Mouse (Mus musculus): ENCODE data around the gene Cox17. TPM values are rescaled to one million over a fixed set of nuclear protein-coding genes. Genes with fewer than 3 reads are reported as not detected.

Gene Cox17
- total and polyA plus RNA-seq, 3 experiments, result 221 to 358 (median 295) TPM

DNA sequence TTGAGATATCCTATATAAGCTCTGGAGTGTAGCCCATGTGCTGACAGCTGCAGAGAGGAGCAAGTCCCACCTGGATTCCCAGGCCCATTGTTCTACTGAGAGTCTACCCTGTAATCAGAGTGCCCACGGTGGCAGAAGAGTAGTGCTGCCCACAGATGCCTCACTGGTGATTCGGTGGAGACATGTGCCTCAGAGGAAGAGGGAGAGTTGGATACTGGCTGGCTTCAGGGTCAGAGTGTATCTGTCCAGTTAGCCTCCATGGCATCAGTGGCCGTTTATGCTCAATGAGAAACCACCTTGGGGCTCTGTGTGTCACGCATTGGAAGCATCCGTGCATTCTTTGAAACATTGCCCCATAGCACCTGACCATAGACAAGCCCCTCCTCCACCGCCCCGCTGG is 16.9 kb downstream of the Cox17 start:
- intact Hi-C loops (cut with DNase I), result no loop called here
- Histone ChIP-seq H3K4me1 (ENCODE audit: control insufficient read depth, insufficient read depth, low read length) (peaks cover 6% of the 10 kb centered on the region), H3K27ac (peak overlapping the region; percentile 89), H3K9ac (ENCODE audit: low read depth, low read length) (peak overlapping the region; percentile 77), H3K79me2 (replicated peaks; ENCODE audit: control insufficient read depth, insufficient read depth, low read length) (no peaks in the 10 kb centered on the region), H3K4me3 (peak overlapping the region; percentile 56), H3K27me3 (ENCODE audit: control insufficient read depth, insufficient read depth, low read length) (no peaks in the 10 kb centered on the region), H3K36me3 (ENCODE audit: control insufficient read depth, insufficient read depth, low read length) (no peaks in the 10 kb centered on the region)
- no peak for DNase-seq
- 33% methylated on average over 7 of the region's 7 CpGs for WGBS
- TF ChIP-seq POLR2A (IDR thresholded peaks at IDR 0.05; ENCODE audit: insufficient read depth, low read depth, low read length) (0 out of 2 replicates have a peak, but pooled peaks have one; percentile 14), CTCF (IDR thresholded peaks at IDR 0.05) (no peak), EP300 (IDR thresholded peaks at IDR 0.05; ENCODE audit: insufficient read depth, low read depth, low read length) (no peak)

DNA sequence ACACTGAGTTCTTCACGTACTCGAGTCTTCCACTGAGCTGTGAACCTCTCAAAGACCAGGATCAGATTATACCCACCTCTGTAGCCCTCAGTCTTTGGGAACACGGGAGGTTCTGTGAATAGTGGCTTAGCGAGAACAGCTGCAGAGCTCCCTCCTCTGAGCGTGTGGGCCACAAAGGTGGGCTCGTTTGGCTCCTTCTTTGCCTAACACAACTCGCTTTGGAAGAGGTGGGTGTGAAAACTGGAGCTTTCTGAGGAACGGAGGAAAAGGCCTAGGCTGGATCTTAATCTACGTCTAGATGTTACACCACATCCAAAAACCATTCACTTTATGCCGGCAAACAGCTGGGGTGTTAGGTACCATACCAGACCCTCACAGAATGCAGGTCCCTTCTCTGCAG is 18.6 kb downstream of the Cox17 start:
- no peak for DNase-seq
- 67% methylated on average over 10 of the region's 10 CpGs for WGBS

DNA sequence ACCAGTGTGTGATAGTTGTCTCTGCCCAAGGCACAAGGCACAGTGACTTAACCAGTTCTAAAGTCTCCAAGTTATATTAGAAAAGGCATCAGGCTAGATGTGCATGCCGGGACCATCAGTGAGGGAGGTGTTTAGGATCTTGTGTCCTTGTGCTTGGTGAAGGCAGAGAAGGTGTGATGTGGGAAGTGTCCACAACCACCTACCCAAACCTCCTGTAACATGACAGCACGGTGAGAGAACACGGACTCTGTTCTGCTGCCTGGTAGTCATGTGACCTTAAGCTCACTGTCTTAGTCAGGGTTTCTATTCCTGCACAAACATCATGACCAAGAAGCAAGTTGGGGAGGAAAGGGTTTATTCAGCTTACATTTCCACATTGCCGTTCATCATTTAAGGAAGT is 19.4 kb downstream of the Cox17 start:
- H3K4me1 ChIP-seq (ENCODE audit: control insufficient read depth, insufficient read depth, low read length), result peaks cover 15% of the 10 kb centered on the region
- H3K36me3 ChIP-seq (ENCODE audit: control insufficient read depth, insufficient read depth, low read length), result peaks cover 7% of the 10 kb centered on the region
- WGBS, result 55% methylated on average over 4 of the region's 4 CpGs
- no peaks in the 10 kb centered on the region for H3K27me3 ChIP-seq (ENCODE audit: control insufficient read depth, insufficient read depth, low read length)
- intact Hi-C loops (cut with DNase I), result no loop called here
- H3K9ac ChIP-seq (ENCODE audit: low read depth, low read length), result peak overlapping the region; percentile 6; the same call in 1 of the 2 replicates
- TF ChIP-seq EP300 (IDR thresholded peaks at IDR 0.05; ENCODE audit: insufficient read depth, low read depth, low read length), result no peak
- no peak for TF ChIP-seq CTCF (IDR thresholded peaks at IDR 0.05)
- TF ChIP-seq POLR2A (IDR thresholded peaks at IDR 0.05; ENCODE audit: insufficient read depth, low read depth, low read length), result no peak
- peak overlapping the region; percentile 56 for H3K4me3 ChIP-seq
- DNase-seq, result no peak
- H3K79me2 ChIP-seq (replicated peaks; ENCODE audit: control insufficient read depth, insufficient read depth, low read length), result no peaks in the 10 kb centered on the region
- H3K27ac ChIP-seq, result no peak overlapping the region; the same call in 1 of the 2 replicates

More for the DNA sequence above, 18.6 kb downstream of the Cox17 start:
- H3K36me3 ChIP-seq (ENCODE audit: control insufficient read depth, insufficient read depth, low read length), result peaks cover 7% of the 10 kb centered on the region
- H3K4me1 ChIP-seq (ENCODE audit: control insufficient read depth, insufficient read depth, low read length), result peaks cover 12% of the 10 kb centered on the region
- no peak for TF ChIP-seq POLR2A (IDR thresholded peaks at IDR 0.05; ENCODE audit: insufficient read depth, low read depth, low read length)
- no peak for TF ChIP-seq EP300 (IDR thresholded peaks at IDR 0.05; ENCODE audit: insufficient read depth, low read depth, low read length)
- no peak for TF ChIP-seq CTCF (IDR thresholded peaks at IDR 0.05)
- H3K27me3 ChIP-seq (ENCODE audit: control insufficient read depth, insufficient read depth, low read length), result no peaks in the 10 kb centered on the region
- H3K4me3 ChIP-seq, result peak overlapping the region; percentile 56
- H3K79me2 ChIP-seq (replicated peaks; ENCODE audit: control insufficient read depth, insufficient read depth, low read length), result no peaks in the 10 kb centered on the region
- intact Hi-C loops (cut with DNase I), result no loop called here
- peak overlapping the region; percentile 64 for H3K9ac ChIP-seq (ENCODE audit: low read depth, low read length)
- H3K27ac ChIP-seq, result peak overlapping the region; percentile 89

DNA sequence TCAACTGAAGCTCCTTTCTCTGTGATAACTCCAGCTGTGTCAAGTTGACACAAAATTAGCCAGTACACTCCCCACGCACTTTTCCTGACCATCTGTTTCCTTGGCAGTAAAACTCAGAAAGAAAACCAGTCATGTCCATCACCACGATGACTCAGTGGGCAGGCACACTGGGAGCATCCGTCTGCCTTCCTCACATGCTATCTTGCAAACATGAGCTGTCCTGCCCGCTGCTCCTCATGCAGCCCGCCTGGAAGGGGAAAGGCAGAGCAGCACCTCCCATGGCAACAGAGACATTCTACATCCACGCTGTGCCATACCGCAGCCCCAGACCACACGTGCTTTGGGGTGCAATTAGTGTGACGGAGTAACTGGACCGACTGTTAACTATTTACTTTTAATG is 21.5 kb downstream of the Cox17 start:
- H3K27ac ChIP-seq, result peak overlapping the region; percentile 15; the same call in 1 of the 2 replicates
- intact Hi-C loops (cut with DNase I), result no loop called here
- H3K27me3 ChIP-seq (ENCODE audit: control insufficient read depth, insufficient read depth, low read length), result no peaks in the 10 kb centered on the region
- TF ChIP-seq POLR2A (IDR thresholded peaks at IDR 0.05; ENCODE audit: insufficient read depth, low read depth, low read length) (no peak), EP300 (IDR thresholded peaks at IDR 0.05; ENCODE audit: insufficient read depth, low read depth, low read length) (no peak), CTCF (IDR thresholded peaks at IDR 0.05) (no peak)
- peak; percentile 46 to 58 for DNase-seq
- peaks cover 11% of the 10 kb centered on the region for H3K4me1 ChIP-seq (ENCODE audit: control insufficient read depth, insufficient read depth, low read length)
- H3K36me3 ChIP-seq (ENCODE audit: control insufficient read depth, insufficient read depth, low read length), result peaks cover 7% of the 10 kb centered on the region
- H3K9ac ChIP-seq (ENCODE audit: low read depth, low read length), result peak overlapping the region; percentile 46; the same call in 1 of the 2 replicates
- H3K79me2 ChIP-seq (replicated peaks; ENCODE audit: control insufficient read depth, insufficient read depth, low read length), result no peaks in the 10 kb centered on the region
- WGBS, result 10% methylated on average over 10 of the region's 10 CpGs
- H3K4me3 ChIP-seq, result 0 out of 2 replicates have a peak overlapping the region, but pooled peaks have one; percentile 18

DNA sequence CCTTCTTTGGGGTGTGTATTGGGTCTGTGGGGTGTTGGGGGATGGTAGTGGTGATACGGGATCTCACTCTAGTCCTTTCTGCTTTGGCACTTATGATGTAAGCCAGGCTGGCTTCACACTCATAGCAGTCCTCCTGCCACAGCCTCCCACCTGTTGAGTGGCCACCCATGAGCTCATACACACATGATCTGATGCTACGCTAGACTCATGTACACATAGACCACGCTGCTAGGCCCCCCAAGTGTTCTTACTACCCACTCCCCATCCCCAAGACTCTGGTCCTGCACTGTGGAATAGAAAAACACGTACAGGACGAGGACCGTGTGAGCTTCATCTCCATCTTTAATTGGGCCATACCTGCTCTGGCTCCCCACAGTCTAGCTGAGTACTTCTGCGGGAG is 22.2 kb downstream of the Cox17 start:
- Histone ChIP-seq H3K27me3 (ENCODE audit: control insufficient read depth, insufficient read depth, low read length) (no peaks in the 10 kb centered on the region), H3K27ac (no peak overlapping the region; the same call in 1 of the 2 replicates), H3K4me3 (no peak overlapping the region), H3K79me2 (replicated peaks; ENCODE audit: control insufficient read depth, insufficient read depth, low read length) (no peaks in the 10 kb centered on the region), H3K36me3 (ENCODE audit: control insufficient read depth, insufficient read depth, low read length) (peaks cover 7% of the 10 kb centered on the region), H3K9ac (ENCODE audit: low read depth, low read length) (no peak overlapping the region), H3K4me1 (ENCODE audit: control insufficient read depth, insufficient read depth, low read length) (peaks cover 11% of the 10 kb centered on the region)
- TF ChIP-seq EP300 (IDR thresholded peaks at IDR 0.05; ENCODE audit: insufficient read depth, low read depth, low read length) (no peak), POLR2A (IDR thresholded peaks at IDR 0.05; ENCODE audit: insufficient read depth, low read depth, low read length) (no peak), CTCF (IDR thresholded peaks at IDR 0.05) (no peak)
- no peak for DNase-seq
- 70% methylated on average over 7 of the region's 7 CpGs for WGBS
- intact Hi-C loops (cut with DNase I), result no loop called here

DNA sequence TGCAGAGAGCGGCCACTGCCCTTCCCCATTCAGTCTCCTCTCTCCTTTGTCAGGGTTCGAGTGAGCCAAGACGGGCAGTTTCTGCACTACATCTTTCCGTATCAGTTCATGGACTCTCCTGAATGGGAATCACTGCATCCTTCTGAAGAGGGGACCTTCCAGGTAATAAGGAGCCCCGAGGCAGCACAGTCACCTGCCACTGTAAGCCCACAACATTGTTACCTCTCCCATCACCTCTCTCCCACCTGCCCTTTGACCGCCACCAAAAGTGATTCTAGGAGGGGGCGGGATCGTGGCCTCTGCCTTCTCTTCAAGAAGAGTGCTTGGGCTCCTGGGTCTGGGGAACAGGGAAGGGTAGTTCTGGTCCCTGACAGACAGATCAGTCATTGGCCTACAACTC is 22.6 kb downstream of the Cox17 start:
- intact Hi-C loops (cut with DNase I), result no loop called here
- 74% methylated on average over 8 of the region's 8 CpGs for WGBS
- H3K36me3 ChIP-seq (ENCODE audit: control insufficient read depth, insufficient read depth, low read length), result peaks cover 7% of the 10 kb centered on the region
- H3K4me1 ChIP-seq (ENCODE audit: control insufficient read depth, insufficient read depth, low read length), result peaks cover 11% of the 10 kb centered on the region
- peak overlapping the region; percentile 9; the same call in 1 of the 2 replicates for H3K27ac ChIP-seq
- DNase-seq, result no peak
- no peak overlapping the region for H3K9ac ChIP-seq (ENCODE audit: low read depth, low read length)
- TF ChIP-seq CTCF (IDR thresholded peaks at IDR 0.05) (no peak), POLR2A (IDR thresholded peaks at IDR 0.05; ENCODE audit: insufficient read depth, low read depth, low read length) (no peak), EP300 (IDR thresholded peaks at IDR 0.05; ENCODE audit: insufficient read depth, low read depth, low read length) (no peak)
- no peak overlapping the region for H3K4me3 ChIP-seq
- no peaks in the 10 kb centered on the region for H3K79me2 ChIP-seq (replicated peaks; ENCODE audit: control insufficient read depth, insufficient read depth, low read length)
- no peaks in the 10 kb centered on the region for H3K27me3 ChIP-seq (ENCODE audit: control insufficient read depth, insufficient read depth, low read length)

Data from heart, adult 2 months (tissue).